Mouse (Mus musculus): Measurements from ENCODE around the gene Plaur.
"Not testable (repeated sequence)": the region's sequence is repeated elsewhere in the genome, so short reads cannot be mapped to it uniquely, and the experiment has no call there.

Gene Plaur

DNA sequence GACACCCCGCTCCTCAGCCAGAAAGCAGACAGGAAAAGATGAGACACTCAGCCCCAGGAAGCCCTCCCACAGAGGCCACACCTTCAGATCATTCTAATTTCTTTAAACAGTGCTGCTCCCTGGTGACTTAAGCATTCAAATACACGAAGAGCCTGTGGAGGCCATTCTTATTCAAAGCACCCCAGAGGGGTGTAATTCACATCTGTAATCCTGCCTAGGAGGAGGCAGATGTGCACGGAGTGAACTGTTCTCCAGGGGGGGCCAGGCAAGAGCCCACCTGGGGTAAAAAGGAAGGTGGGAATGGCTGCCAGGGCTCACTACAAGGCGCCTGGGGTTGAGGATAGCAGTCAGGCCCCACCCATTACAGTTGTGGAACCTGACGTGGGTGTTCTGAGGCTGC lies 54.8 kb downstream of the Plaur start:
- DNase-seq, result no peak

DNA sequence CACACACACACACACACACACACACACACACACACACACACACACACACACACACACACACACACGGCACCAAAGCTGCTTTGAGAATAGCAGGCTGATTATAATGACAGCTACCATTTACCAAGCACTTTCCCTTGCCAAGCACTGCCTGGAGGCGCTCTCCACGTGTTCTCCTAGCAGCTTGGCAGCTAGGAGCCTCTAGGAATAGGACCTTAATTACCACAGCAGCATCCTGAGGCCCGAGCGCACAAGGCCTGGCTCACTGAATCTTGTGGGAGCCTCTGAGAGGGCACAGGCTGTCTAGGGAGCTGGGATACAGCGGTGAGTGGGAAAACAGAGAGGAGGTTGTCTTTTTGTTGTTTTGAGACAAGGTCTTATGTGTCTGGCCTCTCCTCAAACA lies 55.4 kb downstream of the Plaur start:
- DNase-seq, result no peak

DNA sequence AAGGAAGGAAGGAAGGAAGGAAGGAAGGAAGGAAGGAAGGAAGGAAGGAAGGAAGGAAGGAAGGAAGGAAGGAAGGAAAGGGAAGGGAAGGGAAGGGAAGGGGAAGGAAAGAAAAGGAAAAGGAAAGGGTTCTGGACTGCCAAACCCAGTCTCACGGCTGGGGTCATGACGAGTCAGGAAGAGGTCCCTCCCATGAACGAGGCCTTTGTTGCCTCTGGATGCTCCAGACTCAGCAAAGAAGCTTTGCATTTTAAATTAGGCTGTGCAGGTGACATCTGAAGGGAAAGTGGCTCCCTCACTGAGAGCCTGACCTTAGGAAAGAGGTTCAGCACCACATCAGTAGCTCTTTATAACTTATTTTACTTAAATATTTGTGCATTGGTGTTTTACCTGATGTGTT lies 56.8 kb downstream of the Plaur start:
- no peak for DNase-seq

DNA sequence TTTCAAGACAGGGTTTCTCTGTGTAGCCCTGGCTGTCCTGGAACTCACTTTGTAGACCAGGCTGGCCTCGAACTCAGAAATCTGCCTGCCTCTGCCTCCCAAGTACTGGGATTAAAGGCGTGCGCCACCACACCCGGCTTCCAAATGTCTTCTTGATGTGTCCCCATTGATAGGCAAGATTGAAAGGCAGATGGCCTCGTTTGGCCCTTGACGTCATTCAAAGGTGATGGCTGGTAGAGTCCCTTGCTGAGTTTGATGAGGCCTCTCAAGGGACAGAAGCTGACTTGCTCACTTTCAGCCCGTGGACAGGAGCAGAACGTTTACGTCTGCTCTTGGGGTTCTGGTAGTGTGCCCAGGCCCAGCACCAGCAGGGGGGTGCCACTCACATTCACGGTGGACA lies 57.8 kb downstream of the Plaur start:
- not testable (repeated sequence) for DNase-seq

DNA sequence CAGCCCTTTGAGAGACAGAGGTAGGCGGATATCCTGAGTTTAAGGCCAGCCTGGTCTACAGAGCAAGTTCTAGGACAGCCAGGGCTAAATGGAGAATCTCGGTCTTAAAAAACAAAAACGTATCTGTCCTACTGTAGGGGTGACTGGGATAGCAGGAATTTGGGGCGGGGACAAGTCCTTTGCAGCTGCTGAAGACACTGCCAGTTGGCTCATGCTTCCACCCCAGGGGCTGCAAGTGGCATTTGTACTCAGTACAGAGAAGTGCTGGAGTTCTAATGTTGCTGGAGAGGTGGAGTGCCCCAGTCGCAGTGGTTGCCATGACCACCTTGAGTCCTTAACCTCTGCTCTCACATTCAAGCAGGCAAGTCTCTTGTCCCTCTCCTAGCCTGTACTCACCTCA lies 60.5 kb downstream of the Plaur start:
- DNase-seq, result no peak

DNA sequence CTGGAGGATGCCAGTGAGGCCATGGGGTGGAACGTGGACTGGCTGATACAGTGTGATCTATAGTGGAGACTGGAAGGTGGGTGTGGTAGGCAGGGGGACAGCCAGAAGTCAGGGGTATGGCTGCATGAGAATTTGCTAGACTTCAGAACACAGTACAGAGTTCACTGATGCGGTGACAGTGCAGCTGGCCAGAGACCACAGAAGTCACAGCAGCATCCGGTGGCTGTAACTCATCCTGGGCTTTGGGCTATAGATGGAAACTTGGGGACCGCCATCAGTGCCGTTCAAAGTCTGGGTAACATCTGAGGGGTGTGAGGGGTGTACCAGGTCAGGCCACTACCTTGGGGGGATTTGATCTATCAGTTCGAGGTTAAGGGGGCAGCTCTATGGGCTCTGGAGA lies 61.4 kb downstream of the Plaur start:
- DNase-seq, result no peak

DNA sequence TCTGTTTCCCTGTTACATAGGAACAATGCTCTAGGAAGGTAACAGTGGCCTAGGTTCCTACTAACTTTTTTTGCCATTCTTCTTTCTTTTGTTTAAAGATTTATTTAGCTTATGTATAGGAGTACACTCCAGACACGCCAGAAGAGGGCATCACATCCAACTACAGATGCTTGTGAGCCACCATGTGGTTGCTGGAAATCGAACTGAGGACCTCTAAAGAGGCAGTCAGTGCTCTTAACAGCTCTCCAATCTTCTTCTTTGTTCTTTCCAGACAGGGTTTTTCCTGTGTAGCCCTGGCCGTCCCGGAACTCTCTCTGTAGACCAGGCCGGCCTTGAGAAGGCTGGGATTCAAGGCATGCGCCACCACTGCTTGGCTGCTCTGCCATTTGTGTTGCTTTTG lies 62.7 kb downstream of the Plaur start:
- DNase-seq, result no peak

Data from cerebellum, adult 11 months (tissue).